Mouse (Mus musculus) ES-E14 (cell line): ENCODE data around the gene Nrn1l. TPM values are rescaled to one million over a fixed set of nuclear protein-coding genes. Genes with fewer than 3 reads are reported as not detected.

ENCODE experiments used
- DNase-seq: peaks from one replicate; pipeline ENCODE4 v3.0.0-alpha.2; 2013; ENCODE audit warnings: low read depth, low spot score
- H3K27ac ChIP-seq: 2 replicates; pipeline ENCODE4 v1.5.1; 2012; ENCODE audit warnings: low read depth, mild to moderate bottlenecking, low read length, moderate library complexity, mixed read lengths; ENCODE audit not compliant: poor library complexity, insufficient read depth, severe bottlenecking
- H3K36me3 ChIP-seq: 2 replicates; pipeline ENCODE4 v1.6.1; 2012; ENCODE audit warnings: mild to moderate bottlenecking, low read length, moderate library complexity, mixed read lengths; ENCODE audit not compliant: control insufficient read depth, poor library complexity, insufficient read depth, severe bottlenecking
- H3K4me1 ChIP-seq, 2 experiments: fragments of 150-350 bp in 1 of 2; sonication (generic) in 1 of 2; 2 replicates each; pipeline ENCODE4 v1.6.1; 2012; ENCODE audit warnings: low read length in 2 of 2, mild to moderate bottlenecking in 1 of 2, mixed read lengths in 1 of 2; ENCODE audit not compliant: control insufficient read depth in 2 of 2, insufficient read depth in 2 of 2, poor library complexity in 1 of 2
- H3K4me3 ChIP-seq, 2 experiments: fragments of 150-350 bp in 1 of 2; sonication (generic) in 1 of 2; 2 replicates each; pipeline ENCODE4 v1.5.1; 2012; ENCODE audit warnings: low read length in 2 of 2, low read depth in 1 of 2, mild to moderate bottlenecking in 1 of 2, mixed read lengths in 1 of 2; ENCODE audit not compliant: insufficient read depth in 1 of 2, poor library complexity in 1 of 2, severe bottlenecking in 1 of 2
- H3K9ac ChIP-seq: 2 replicates; pipeline ENCODE4 v1.6.1; 2012; ENCODE audit warnings: low read depth, mild to moderate bottlenecking, low read length, mixed read lengths; ENCODE audit not compliant: poor library complexity, insufficient read depth, severe bottlenecking
- H3K9me3 ChIP-seq: fragments of 150-350 bp; sonication (generic); 2 replicates; pipeline ENCODE4 v1.6.1; 2012; ENCODE audit warnings: low read depth, mild to moderate bottlenecking, low read length; ENCODE audit not compliant: control insufficient read depth, insufficient read depth
- CHD2 ChIP-seq: IDR thresholded peaks from 2 replicates; pipeline ENCODE4 v1.6.1; 2014; ENCODE audit warnings: mild to moderate bottlenecking, low read depth, low read length, inconsistent platforms
- HCFC1 ChIP-seq: IDR thresholded peaks from 2 replicates; pipeline ENCODE4 v1.6.1; 2012; ENCODE audit warnings: low read length, inconsistent platforms, borderline replicate concordance; ENCODE audit not compliant: insufficient read depth
- MAFK ChIP-seq: IDR thresholded peaks from 2 replicates; pipeline ENCODE4 v1.6.1; 2014; ENCODE audit warnings: mild to moderate bottlenecking, low read depth, low read length, inconsistent platforms; ENCODE audit not compliant: insufficient read depth
- ZC3H11A ChIP-seq: IDR thresholded peaks from 2 replicates; pipeline ENCODE4 v1.6.1; 2012; ENCODE audit warnings: low read depth, mild to moderate bottlenecking, inconsistent platforms, low read length, borderline replicate concordance
- ZNF384 ChIP-seq: IDR thresholded peaks from 2 replicates; pipeline ENCODE4 v1.6.1; 2012; ENCODE audit warnings: low read depth, low read length, inconsistent platforms
- in situ Hi-C, 2 experiments: fragments of 600-800 bp; cut with MboI; formaldehyde crosslinking; loops; one replicate each; pipeline ENCODE4 v1.15.1; 2025; ENCODE audit warnings: low sequenced_read_pairs in 2 of 2, inconsistent platforms in 1 of 2; ENCODE audit not compliant: unreplicated experiment in 2 of 2
- total RNA-seq: library from RNA; depleted of rRNA; stranded (reverse); fragments of 300-350 nt; gene quantifications from 2 replicates; pipeline ENCODE4 v1.2.3, GENCODE M21; 2012

Nrn1l gene
- total RNA-seq, 1 experiment, result 2.1 TPM

DNA sequence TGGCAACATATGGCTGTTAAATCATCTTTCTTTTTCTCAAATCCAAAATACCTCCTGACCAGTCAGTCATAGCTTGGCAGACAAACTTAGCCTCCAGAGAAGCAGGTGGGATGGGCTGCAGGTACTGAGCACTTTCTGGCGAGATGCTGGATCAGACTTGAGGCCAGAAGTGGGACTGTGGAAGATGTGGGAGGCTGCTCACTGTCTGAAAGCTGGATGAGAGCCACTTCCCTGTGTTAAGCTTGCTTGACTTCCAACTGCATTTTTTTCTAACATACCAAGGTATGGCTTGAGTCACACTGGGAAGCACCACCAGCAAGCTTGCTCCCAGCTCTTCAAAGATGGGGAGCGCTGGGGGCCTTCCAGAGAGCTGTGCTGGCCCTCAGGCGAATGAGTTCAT is 31.8 kb downstream of the Nrn1l start:
- no peak overlapping the region for H3K4me3 ChIP-seq
- no peak overlapping the region for H3K27ac ChIP-seq
- DNase-seq, result no peak
- in situ Hi-C loops, result no loop called here
- peaks cover 4% of the 10 kb centered on the region; the same call in 1 of the 2 replicates for H3K36me3 ChIP-seq
- H3K9ac ChIP-seq, result no peak overlapping the region
- peaks cover 2 to 7% of the 10 kb centered on the region in 2 experiments; a peak in 2 of 4 replicates for H3K4me1 ChIP-seq
- TF ChIP-seq MAFK (no peak), HCFC1 (no peak), ZNF384 (no peak), CHD2 (no peak), ZC3H11A (no peak)
- H3K9me3 ChIP-seq, result no peaks in the 10 kb centered on the region

DNA sequence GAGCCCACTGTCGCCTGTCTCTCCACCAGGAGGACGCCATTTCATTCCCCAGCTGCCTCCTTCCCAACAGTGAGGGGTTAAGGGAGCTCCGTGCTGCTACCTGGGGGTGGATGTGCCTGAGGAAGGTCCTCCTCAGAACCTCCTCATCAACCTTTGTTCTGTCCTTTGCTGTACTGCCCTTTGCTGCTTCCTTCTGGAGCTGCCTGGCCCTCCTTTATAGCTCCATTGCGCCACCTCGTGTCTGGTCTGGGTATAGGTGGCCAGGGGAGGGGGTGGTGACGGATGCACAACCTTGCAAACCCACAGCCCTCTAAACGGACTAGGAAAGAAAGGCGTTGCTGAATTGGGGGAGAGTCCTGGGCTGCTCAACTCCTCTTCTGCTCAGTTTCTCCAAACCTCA is 37.2 kb downstream of the Nrn1l start:
- in situ Hi-C loops, result no loop called here
- Histone ChIP-seq H3K9ac (no peak overlapping the region), H3K4me1 (peaks cover 0 to 3% of the 10 kb centered on the region in 2 experiments; a peak in 2 of 4 replicates), H3K9me3 (no peaks in the 10 kb centered on the region), H3K4me3 (no peak overlapping the region), H3K27ac (no peak overlapping the region), H3K36me3 (peaks cover 2% of the 10 kb centered on the region; the same call in 1 of the 2 replicates)
- DNase-seq, result peak; percentile 76
- TF ChIP-seq ZC3H11A (0 out of 2 replicates have a peak, but pooled peaks have one; percentile 44), HCFC1 (no peak)

DNA sequence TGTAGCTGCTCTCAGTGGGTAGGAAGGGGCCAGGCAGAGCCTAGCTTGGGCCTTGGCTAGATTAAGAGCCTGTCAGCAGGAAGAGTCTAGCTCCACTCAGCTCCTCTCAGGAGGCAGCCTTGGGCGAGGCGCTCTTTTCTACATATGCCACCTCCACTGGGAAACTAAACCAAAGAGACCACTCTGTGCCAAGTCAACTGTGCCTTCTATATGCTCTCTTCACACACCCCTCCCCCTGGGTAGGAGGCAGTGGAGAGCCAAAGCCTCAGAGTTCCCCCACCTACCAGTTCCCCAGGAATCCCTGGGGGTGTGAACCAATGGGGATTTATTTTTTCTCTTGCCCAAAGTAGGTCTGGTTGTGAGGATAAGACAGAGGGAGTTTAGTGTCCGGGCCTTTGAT is 37.9 kb downstream of the Nrn1l start:
- in situ Hi-C loops, result no loop called here
- Histone ChIP-seq H3K9me3 (no peaks in the 10 kb centered on the region), H3K27ac (no peak overlapping the region), H3K4me3 (no peak overlapping the region), H3K4me1 (peaks cover 0 to 9% of the 10 kb centered on the region in 2 experiments; a peak in 3 of 4 replicates), H3K9ac (no peak overlapping the region), H3K36me3 (peaks cover 2% of the 10 kb centered on the region; the same call in 1 of the 2 replicates)
- no peak for DNase-seq
- TF ChIP-seq ZNF384 (no peak), ZC3H11A (no peak), HCFC1 (no peak), MAFK (no peak), CHD2 (no peak)

DNA sequence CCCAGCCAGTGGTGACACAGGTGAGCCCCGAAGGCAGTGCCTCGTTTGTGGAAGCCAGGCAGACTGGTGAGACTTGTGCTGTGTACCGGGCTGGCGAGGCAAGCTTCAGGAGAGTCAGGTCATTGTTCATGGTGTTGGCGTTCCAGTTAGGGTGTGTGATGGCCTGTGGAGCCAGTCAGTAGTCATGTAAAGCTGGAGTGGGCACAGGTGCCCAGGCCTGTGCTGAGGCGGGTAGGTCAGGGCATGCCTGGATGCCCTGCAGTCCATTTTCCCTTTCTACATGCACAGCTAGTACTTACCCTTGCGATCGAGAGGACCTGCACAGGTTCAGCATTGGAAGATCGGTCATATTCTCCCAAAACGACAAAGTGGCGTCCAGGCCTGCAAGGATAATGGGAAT is 39.2 kb downstream of the Nrn1l start:
- in situ Hi-C loops, result no loop called here
- Histone ChIP-seq H3K4me3 (no peak overlapping the region), H3K9me3 (no peaks in the 10 kb centered on the region), H3K4me1 (peaks cover 0 to 6% of the 10 kb centered on the region in 2 experiments; a peak in 3 of 4 replicates), H3K27ac (no peak overlapping the region), H3K36me3 (no peaks in the 10 kb centered on the region; the same call in 1 of the 2 replicates), H3K9ac (no peak overlapping the region)
- TF ChIP-seq MAFK, result no peak
- TF ChIP-seq ZNF384, result no peak
- no peak for TF ChIP-seq ZC3H11A
- no peak for TF ChIP-seq CHD2
- no peak for TF ChIP-seq HCFC1
- no peak for DNase-seq

DNA sequence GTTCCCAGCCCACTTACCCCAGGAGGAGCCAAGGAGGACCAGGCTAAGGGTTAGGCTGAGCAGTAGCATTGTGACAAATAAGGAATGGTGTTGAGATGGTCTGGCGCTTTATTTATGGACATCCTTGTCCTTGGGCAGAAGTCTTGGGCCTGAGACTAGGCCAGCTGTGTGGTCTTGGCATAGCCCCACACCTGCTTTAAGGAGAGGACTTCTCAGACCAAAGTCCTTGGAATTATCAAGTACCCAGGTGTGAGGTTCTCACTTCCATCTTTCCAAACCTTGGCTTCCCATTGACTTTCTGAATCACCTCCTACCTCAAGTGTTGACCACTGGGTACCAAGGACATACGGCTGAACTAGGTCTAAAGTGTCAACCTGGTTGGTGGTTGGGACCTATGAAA is 40.4 kb downstream of the Nrn1l start, which contains the start of gene Ctrl:
TSS of gene Ctrl (minus strand) at position 101 of the 400 bp plus-strand sequence.
- Histone ChIP-seq H3K4me3 (no peak within 1 kb of the TSS), H3K4me1 (peaks cover 0 to 6% of the 10 kb centered on the region in 2 experiments; a peak in 3 of 4 replicates), H3K27ac (no peak within 1 kb of the TSS), H3K9ac (no peak within 1 kb of the TSS), H3K9me3 (no peaks in the 10 kb centered on the region), H3K36me3 (no peaks in the 10 kb centered on the region; the same call in 1 of the 2 replicates)
- in situ Hi-C loops, result no loop called here
- TF ChIP-seq ZNF384 (no peak), HCFC1 (no peak), CHD2 (no peak), MAFK (no peak), ZC3H11A (no peak)
- no peak for DNase-seq
